Mouse (Mus musculus): ENCODE measurements around the gene Ubald1.

The Ubald1 gene

DNA sequence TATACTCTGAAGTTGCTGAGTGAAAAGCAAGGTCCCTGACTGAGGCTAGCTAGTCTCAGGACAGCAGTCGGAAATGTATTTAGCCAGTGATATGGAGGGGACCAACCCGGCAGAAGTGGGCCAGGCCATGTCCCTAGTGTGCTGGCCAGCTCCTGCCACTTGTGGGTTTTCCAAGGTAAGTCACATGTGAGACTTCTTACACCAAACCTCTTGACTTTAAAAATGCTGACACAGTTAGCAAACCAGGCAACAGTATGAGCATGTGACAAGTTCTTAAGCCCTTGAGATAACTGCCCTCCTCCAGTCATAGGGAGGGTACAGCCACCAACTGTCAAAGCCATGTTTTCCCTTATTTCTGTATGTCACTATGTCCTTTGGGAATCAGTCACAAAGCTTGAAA lies 8.2 kb downstream of the Ubald1 start:
- DNase-seq (ENCODE audit: low read depth, low spot score) = no peak

DNA sequence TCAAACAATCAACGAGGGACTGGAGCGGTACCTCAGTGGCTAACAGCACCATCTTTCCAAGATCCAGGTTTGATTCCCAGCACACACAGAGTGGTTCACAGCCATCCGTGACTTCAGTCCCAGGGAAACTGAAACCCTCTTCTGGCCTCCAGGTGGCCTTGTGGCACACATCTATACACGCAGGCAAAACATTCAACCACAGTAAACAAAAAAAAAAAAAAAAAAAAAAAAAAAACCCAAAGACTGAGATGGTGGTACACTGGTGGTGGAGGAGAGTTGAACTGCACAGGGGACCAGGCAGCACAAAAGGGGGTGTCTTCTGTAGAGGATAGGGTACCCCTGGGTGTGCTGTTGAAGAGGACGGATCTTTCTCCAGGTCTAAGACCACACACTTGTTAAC lies 9.6 kb downstream of the Ubald1 start:
- DNase-seq (ENCODE audit: low read depth, low spot score) = no peak

DNA sequence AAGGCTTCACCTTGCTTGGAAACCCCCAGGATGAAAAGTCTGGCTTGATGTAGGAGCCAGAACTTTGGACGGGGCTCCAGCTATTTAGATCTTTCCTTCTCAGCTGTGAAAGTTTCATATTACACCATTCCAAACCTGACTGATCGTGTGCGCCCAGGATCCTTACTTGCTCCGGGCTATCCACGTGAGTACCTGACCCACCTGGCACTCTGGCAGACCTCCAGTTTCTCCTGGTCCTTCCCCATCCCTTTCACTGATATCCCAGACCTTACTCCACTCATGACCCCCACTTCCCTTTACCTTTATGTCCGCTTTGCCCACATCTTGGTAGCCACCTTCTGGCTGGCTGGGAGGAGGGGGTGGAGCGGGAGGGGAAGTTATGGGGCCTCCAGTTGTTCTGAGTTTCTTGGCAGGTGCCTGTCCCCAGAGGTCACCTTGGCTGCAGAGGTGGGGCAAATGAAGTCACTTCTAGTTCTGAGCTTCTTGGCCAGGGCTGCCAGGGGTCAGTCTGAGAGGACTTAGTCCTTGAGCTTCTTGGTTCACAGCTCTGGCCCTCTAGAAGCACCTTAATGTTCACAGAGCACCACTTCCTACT lies 13.9 kb downstream of the Ubald1 start:
- no peak for DNase-seq (ENCODE audit: low read depth, low spot score)

- DNase-seq (ENCODE audit: low read depth, low spot score) = no peak
Observed at GRCm38 (mm10) chr16:4863742-4864141, 16.4 kb downstream of the Ubald1 start.

DNA sequence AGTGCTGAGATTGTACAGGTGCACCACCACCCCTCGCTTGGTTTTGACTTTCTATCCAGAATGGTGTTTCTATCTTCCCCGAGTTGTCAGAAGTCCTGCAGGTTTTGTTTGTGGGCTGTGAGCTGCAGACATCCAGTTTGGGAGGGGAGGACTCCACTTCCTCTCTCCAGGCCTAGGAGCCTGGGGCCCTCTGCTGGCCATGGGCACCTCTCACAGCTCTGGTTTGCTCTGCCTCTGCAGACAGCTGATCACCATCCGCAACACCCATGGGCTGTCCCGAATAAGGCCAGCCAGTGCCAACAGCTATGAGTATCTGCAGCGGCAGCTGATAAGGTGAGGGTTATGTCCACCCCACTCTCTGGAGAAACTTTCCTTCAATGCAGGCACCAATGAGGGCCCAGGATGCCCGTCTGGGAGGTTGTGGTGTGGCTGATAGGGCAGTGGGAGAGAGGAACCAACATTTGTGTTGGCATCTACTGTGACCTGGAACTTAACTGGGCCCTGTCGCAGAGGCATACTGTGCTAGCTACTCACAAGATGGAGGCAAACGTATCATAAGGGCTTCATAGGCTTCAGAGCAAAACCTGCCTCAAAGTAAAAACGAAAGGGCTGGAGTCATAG lies 17.1 kb downstream of the Ubald1 start:
- no peak for DNase-seq (ENCODE audit: low read depth, low spot score)

- DNase-seq (ENCODE audit: low read depth, low spot score) = no peak
Observed at GRCm38 (mm10) chr16:4861392-4861791, 18.7 kb downstream of the Ubald1 start.

DNA sequence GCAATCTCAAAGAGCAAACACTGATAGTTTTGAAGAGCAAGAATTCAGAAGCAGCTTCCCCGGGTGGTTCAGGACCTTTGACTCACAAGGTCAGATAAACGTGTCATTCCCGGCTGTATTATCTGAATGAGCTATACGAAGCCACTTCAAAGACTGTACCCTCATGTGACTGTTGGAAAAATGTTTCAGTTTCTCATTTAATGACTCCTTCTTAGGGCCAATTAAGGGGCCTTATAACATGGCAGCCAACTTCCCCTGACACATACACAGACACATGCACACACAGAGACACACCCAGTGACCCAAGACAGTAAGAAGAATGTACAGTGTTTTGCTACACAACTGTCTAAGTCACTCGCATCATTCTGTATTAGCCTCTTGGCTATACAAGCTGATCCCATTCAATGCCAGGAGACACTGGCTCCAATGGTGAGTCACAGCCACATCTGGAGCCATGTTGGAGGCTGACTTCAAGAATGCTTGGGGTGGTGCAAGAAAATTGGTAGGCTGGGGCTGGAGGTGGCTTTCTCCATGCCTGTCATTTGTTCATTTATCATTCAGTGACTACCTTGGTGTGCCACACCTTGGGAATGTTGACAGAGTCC lies 25.0 kb downstream of the Ubald1 start:
- DNase-seq (ENCODE audit: low read depth, low spot score) = no peak

- no peak for DNase-seq (ENCODE audit: low read depth, low spot score)
Observed at GRCm38 (mm10) chr16:4850938-4851628, 29.0 kb downstream of the Ubald1 start.

GRCm38 (mm10) chr16:4850361-4850760 lies 29.8 kb downstream of the Ubald1 start:
- DNase-seq (ENCODE audit: low read depth, low spot score) = no peak

- DNase-seq (ENCODE audit: low read depth, low spot score) = no peak
Observed at GRCm38 (mm10) chr16:4848090-4848489, 32.0 kb downstream of the Ubald1 start.

DNA sequence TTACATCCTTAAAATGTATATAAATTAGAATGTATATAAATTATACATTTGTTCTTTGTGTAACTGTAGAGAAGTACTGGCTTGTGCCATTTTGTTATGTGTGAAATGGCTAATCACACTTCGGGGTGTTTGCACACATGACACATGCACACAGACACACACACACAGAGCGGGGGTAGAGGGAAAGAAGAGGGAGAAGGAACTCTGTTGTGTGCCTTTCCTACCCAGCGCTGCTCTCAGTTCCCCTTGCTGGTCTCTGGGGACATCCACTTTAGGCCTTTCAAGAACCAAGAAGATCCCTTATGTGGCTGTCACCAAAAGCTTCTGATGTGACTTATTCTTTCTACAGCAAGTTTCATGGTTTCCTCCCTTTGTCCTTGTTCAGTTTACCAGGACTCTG lies 33.1 kb downstream of the Ubald1 start:
- no peak for DNase-seq (ENCODE audit: low read depth, low spot score)

DNA sequence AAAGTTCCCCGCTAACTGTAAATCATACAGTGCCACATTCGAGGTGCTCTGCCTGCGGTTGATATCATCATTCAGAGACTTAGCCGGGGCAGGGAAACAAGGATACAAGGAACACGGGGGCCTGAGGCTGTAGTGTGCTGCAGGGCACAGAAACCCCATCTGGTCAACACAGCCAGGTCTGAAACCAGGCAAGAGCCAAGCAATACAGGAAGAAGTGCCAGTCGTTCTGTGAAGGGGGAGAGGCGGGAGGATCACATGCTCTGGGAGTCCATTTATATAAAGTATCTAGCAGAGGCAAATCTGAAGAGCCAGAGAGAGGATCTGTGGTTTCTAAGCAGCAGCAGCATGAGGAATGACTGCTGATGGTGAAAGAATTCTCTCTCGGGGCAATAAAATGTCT lies 39.9 kb downstream of the Ubald1 start:
- DNase-seq (ENCODE audit: low read depth, low spot score) = no peak

DNA sequence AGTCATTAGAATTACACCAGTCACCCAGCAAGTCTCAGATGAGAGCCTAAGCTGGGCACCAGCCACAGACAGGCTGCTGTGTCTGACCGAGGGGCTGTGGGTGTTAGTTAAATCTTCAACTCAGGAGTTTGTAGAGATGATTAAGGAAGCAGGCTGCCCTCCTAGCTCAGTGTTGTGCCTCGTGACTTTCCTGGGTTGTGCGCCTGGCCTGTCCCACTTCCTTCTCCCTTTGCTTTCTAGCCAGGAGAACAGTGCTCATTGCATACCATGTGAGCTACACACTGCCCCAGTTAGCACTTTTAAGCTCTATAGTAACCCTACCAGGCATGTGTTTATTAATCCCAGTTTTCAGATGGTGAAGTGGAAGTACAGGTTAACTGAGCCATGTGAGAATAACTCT lies 40.6 kb downstream of the Ubald1 start:
- no peak for DNase-seq (ENCODE audit: low read depth, low spot score)

DNA sequence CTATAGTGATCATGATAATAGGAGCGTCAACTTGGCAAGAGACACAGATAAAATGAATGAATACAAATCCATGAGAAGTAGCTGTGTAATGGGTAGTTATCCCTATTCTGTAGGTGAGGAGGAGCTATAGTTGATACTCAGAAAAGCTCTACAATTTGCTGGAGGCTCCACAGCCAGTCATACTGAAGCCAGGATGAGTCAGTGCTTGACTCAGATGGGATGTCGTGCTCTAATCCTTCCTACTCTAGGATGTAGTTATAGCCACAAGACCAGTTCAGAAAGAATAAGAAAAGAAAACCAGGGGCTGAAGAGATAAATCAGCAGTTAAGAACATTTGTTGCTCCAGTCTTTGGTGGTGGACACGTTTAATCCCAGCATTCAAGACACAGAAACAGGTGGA lies 42.5 kb downstream of the Ubald1 start:
- no peak for DNase-seq (ENCODE audit: low read depth, low spot score)

DNA sequence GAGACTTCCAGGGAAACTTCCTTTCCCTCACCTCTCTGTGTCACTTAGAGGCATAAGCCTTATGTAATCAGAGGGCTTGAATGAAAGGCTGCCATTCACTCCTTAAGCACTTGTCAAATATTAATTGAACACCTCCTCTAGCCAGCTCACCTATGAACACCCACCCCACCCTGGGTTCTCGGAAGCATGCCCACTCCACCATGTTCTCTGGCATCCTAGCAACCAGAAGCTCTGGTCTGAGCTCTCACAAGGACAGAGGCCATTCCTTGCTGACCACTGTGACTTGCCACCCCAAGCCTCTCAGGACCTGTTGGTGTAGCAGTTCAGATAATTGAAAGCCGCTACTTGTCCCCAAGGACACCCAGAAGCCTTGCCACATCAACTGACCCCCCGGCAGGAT lies 44.9 kb downstream of the Ubald1 start, which contains the start of gene 4930562C15Rik:
4930562C15Rik (plus strand) TSS at position 226 of the 400 bp plus-strand sequence.
- DNase-seq (ENCODE audit: low read depth, low spot score) = no peak

GRCm38 (mm10) chr16:4833858-4834257 lies 46.3 kb downstream of the Ubald1 start:
- no peak for DNase-seq (ENCODE audit: low read depth, low spot score)

- no peak for DNase-seq (ENCODE audit: low read depth, low spot score)
Observed at GRCm38 (mm10) chr16:4831650-4832419, 48.3 kb downstream of the Ubald1 start.

GRCm38 (mm10) chr16:4829271-4829900 lies 50.7 kb downstream of the Ubald1 start:
- DNase-seq (ENCODE audit: low read depth, low spot score) = no peak

DNA sequence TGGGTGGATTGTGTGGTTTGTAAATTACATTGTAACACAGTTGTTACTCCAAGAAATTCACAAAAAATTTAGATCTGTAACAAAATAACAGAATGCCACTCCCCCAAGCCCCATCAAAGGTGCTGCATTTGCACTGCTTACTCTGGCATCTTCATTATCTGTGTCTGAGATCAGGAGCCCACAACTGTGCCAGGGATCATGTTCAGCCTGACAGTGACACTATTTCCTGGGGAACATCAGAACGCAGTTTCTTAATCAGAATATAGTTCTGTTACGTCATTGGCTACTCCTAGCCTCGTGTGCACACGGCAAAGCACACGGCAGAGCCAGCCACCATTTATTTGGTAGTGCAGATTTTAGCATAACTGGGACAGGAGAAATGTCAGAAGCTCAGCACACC lies 52.5 kb downstream of the Ubald1 start:
- no peak for DNase-seq (ENCODE audit: low read depth, low spot score)

Data from WW6 (cell line).